Mouse (Mus musculus): ENCODE data around the gene Fes.
A peak's percentile ranks its signal among the peaks of the same experiment; 100 is the strongest.

Fes gene

GRCm38 (mm10) chr7:80374733-80375132 is 13.0 kb downstream of the Fes start:
- no peak for DNase-seq (ENCODE audit: low read depth, low spot score)

- DNase-seq (ENCODE audit: low read depth, low spot score), result no peak
These were observed 13.5 kb downstream of the Fes start for GRCm38 (mm10) chr7:80374280-80374679.

GRCm38 (mm10) chr7:80373850-80374249 is 13.9 kb downstream of the Fes start:
- DNase-seq (ENCODE audit: low read depth, low spot score), result no peak

- no peak for DNase-seq (ENCODE audit: low read depth, low spot score)
These were observed 14.4 kb downstream of the Fes start for GRCm38 (mm10) chr7:80373352-80373751.

- no peak for DNase-seq (ENCODE audit: low read depth, low spot score)
These were observed 15.1 kb downstream of the Fes start for GRCm38 (mm10) chr7:80372667-80373066.

GRCm38 (mm10) chr7:80372166-80372565 is 15.6 kb downstream of the Fes start:
- no peak for DNase-seq (ENCODE audit: low read depth, low spot score)

GRCm38 (mm10) chr7:80371041-80371751 is 16.6 kb downstream of the Fes start, which contains the start of gene Man2a2:
Gene Man2a2 (minus strand): TSS chr7:80371375.
- peak; percentile 68 for DNase-seq (ENCODE audit: low read depth, low spot score)

GRCm38 (mm10) chr7:80370649-80371040 is 17.1 kb downstream of the Fes start:
- peak; percentile 90 for DNase-seq (ENCODE audit: low read depth, low spot score)

GRCm38 (mm10) chr7:80369967-80370431 is 17.7 kb downstream of the Fes start:
- DNase-seq (ENCODE audit: low read depth, low spot score), result no peak

- no peak for DNase-seq (ENCODE audit: low read depth, low spot score)
These were observed 18.3 kb downstream of the Fes start for GRCm38 (mm10) chr7:80369461-80369860.

GRCm38 (mm10) chr7:80368635-80369421 is 18.9 kb downstream of the Fes start:
- DNase-seq (ENCODE audit: low read depth, low spot score), result no peak

- DNase-seq (ENCODE audit: low read depth, low spot score), result no peak
These were observed 19.7 kb downstream of the Fes start for GRCm38 (mm10) chr7:80368009-80368408.

- DNase-seq (ENCODE audit: low read depth, low spot score), result no peak
These were observed 20.5 kb downstream of the Fes start for GRCm38 (mm10) chr7:80367232-80367631.

GRCm38 (mm10) chr7:80365759-80366158 is 22.0 kb downstream of the Fes start:
- DNase-seq (ENCODE audit: low read depth, low spot score), result no peak

- no peak for DNase-seq (ENCODE audit: low read depth, low spot score)
These were observed 27.3 kb downstream of the Fes start for GRCm38 (mm10) chr7:80360435-80360834.

GRCm38 (mm10) chr7:80358039-80358438 is 29.7 kb downstream of the Fes start:
- DNase-seq (ENCODE audit: low read depth, low spot score), result no peak

GRCm38 (mm10) chr7:80357156-80357555 is 30.6 kb downstream of the Fes start:
- no peak for DNase-seq (ENCODE audit: low read depth, low spot score)

- no peak for DNase-seq (ENCODE audit: low read depth, low spot score)
These were observed 31.4 kb downstream of the Fes start for GRCm38 (mm10) chr7:80356351-80356750.

GRCm38 (mm10) chr7:80352920-80353319 is 34.8 kb downstream of the Fes start:
- DNase-seq (ENCODE audit: low read depth, low spot score), result no peak

- no peak for DNase-seq (ENCODE audit: low read depth, low spot score)
These were observed 36.9 kb downstream of the Fes start for GRCm38 (mm10) chr7:80350808-80351207.

- DNase-seq (ENCODE audit: low read depth, low spot score), result no peak
These were observed 39.8 kb downstream of the Fes start for GRCm38 (mm10) chr7:80347670-80348586.

- no peak for DNase-seq (ENCODE audit: low read depth, low spot score)
These were observed 40.9 kb downstream of the Fes start for GRCm38 (mm10) chr7:80346830-80347229.
